Comparison of ENCODE assay signal across 10 mouse cellular contexts in the genomic region with DNA sequence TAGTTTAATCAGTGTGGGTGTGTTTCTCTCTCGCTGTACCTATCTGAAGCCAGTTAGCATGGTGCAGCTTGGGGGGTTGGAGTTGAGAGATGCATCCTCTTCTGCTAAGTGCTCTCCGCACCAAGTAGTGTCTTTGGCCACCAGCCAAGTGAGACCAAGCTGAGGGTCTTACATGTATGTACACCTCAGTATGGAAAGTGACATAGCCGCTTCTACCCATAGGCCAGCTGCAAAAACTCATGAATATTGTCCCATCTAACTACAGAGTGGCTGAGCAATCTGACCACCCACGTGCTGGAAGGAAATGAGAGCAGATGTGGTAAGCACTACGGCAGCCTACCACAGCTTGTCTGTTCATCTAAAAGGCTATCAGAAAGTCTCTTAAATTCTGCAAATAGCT.
DNase-seq lines count a peak whose midpoint lies in the region; ATAC-seq and TF ChIP-seq lines count a peak whose summit lies in the region.
"Had no signal": no experiment of that assay in that cellular context is flagged by ENCODE, and none has a peak within 500 bp of the region (broad histone marks: within the 10 kb centered on the region; RNA-seq: fewer than 3 reads in every experiment).

No protein-coding gene starts in this region.

- H3K9ac ChIP-seq in forebrain, embryonic 14.5 days (ENCODE audit: low read length) = no peak overlapping the region
- H3K9ac ChIP-seq in lung, postnatal 0 days (replicated peaks; ENCODE audit: low read depth) = no peak overlapping the region
- no peak overlapping the region for H3K9ac ChIP-seq in stomach, embryonic 16.5 days (ENCODE audit: low read length)
- H3K9ac ChIP-seq: embryonic facial prominence, embryonic 15.5 days had no signal

- intact Hi-C loops in gastrocnemius, postnatal 14 days (cut with DNase I; ENCODE audit: low total_unique reads) = no loop called here

- no peak for TF ChIP-seq CTCF in lung, postnatal 0 days (IDR thresholded peaks at IDR 0.05)

- no peak overlapping the region for H3K4me2 ChIP-seq in forebrain, embryonic 14.5 days (ENCODE audit: low read length)
- no peak overlapping the region for H3K4me2 ChIP-seq in lung, postnatal 0 days (replicated peaks; ENCODE audit: low read depth, low read length)
- no peak overlapping the region for H3K4me2 ChIP-seq in stomach, embryonic 16.5 days (ENCODE audit: low read depth, low read length)
- H3K4me2 ChIP-seq: embryonic facial prominence, embryonic 15.5 days had no signal

- H3K27ac ChIP-seq in forebrain, embryonic 14.5 days (ENCODE audit: low read depth, low read length) = no peak overlapping the region
- no peak overlapping the region for H3K27ac ChIP-seq in forebrain, embryonic 10.5 days
- no peak overlapping the region for H3K27ac ChIP-seq in lung, postnatal 0 days (ENCODE audit: low read length)
- H3K27ac ChIP-seq in stomach, embryonic 16.5 days (ENCODE audit: low read length) = peak overlapping the region; percentile 52; the same call in 1 of the 2 replicates
- H3K27ac ChIP-seq: embryonic facial prominence, embryonic 15.5 days had no signal

- 0 out of 2 replicates have a peak, but pooled peaks cover 2% of the 10 kb centered on the region for H3K4me1 ChIP-seq in forebrain, embryonic 14.5 days (ENCODE audit: control insufficient read depth, insufficient read depth, low read length)
- no peaks in the 10 kb centered on the region for H3K4me1 ChIP-seq in forebrain, embryonic 10.5 days
- H3K4me1 ChIP-seq in lung, postnatal 0 days (ENCODE audit: insufficient read depth, low read depth, low read length) = no peaks in the 10 kb centered on the region
- no peaks in the 10 kb centered on the region; the same call in 1 of the 2 replicates for H3K4me1 ChIP-seq in stomach, embryonic 16.5 days (ENCODE audit: control insufficient read depth, insufficient read depth, low read length)
- H3K4me1 ChIP-seq: embryonic facial prominence, embryonic 15.5 days had no signal

- 0 out of 2 replicates have a peak, but pooled peaks have one; percentile 34 for ATAC-seq in forebrain, embryonic 14.5 days
- no peak for ATAC-seq in lung, postnatal 0 days
- peak; percentile 62; the same call in 1 of the 2 replicates for ATAC-seq in stomach, embryonic 16.5 days (ENCODE audit: insufficient read depth, low FRiP score)

- WGBS in forebrain, embryonic 14.5 days = 90% methylated on average over 5 of the region's 5 CpGs
- 92% methylated on average over 5 of the region's 5 CpGs for WGBS in forebrain, embryonic 10.5 days
- WGBS in lung, postnatal 0 days = 62% methylated on average over 5 of the region's 5 CpGs
- 59% methylated on average over 5 of the region's 5 CpGs for WGBS in stomach, embryonic 16.5 days

- no peak for DNase-seq in forebrain, embryonic 14.5 days (ENCODE audit: low spot score)
- no peak for DNase-seq in forebrain, embryonic 10.5 days (ENCODE audit: extremely low spot score, low spot score)
- DNase-seq in kidney, postnatal 10 days = peak; percentile 21
- no peak for DNase-seq in kidney, adult 8-10 months
- peak; percentile 23 for DNase-seq in lung, postnatal 0 days (ENCODE audit: low spot score)
- no peak for DNase-seq in lung, postnatal 36 days
- DNase-seq in gastrocnemius, postnatal 14 days = no peak
- DNase-seq: adrenal gland, postnatal 10 days had no signal

- no peaks in the 10 kb centered on the region for H3K9me3 ChIP-seq in forebrain, embryonic 14.5 days (replicated peaks; ENCODE audit: control insufficient read depth, low read length)
- H3K9me3 ChIP-seq in forebrain, embryonic 10.5 days = no peaks in the 10 kb centered on the region
- H3K9me3 ChIP-seq in lung, postnatal 0 days (ENCODE audit: low read length) = no peaks in the 10 kb centered on the region
- no peaks in the 10 kb centered on the region for H3K9me3 ChIP-seq in stomach, embryonic 16.5 days (replicated peaks; ENCODE audit: control insufficient read depth, low read length)
- H3K9me3 ChIP-seq: embryonic facial prominence, embryonic 15.5 days had no signal

- H3K27me3 ChIP-seq in forebrain, embryonic 14.5 days (replicated peaks; ENCODE audit: control insufficient read depth, insufficient read depth, low read length) = no peaks in the 10 kb centered on the region
- H3K27me3 ChIP-seq in forebrain, embryonic 10.5 days (ENCODE audit: poor library complexity, severe bottlenecking) = no peaks in the 10 kb centered on the region
- no peaks in the 10 kb centered on the region for H3K27me3 ChIP-seq in lung, postnatal 0 days (replicated peaks; ENCODE audit: insufficient read depth, low read length)
- no peaks in the 10 kb centered on the region for H3K27me3 ChIP-seq in stomach, embryonic 16.5 days (ENCODE audit: control insufficient read depth, insufficient read depth, low read length)
- H3K27me3 ChIP-seq: embryonic facial prominence, embryonic 15.5 days had no signal

- no peaks in the 10 kb centered on the region for H3K36me3 ChIP-seq in forebrain, embryonic 14.5 days (ENCODE audit: control insufficient read depth, insufficient read depth, low read length)
- H3K36me3 ChIP-seq in forebrain, embryonic 10.5 days (replicated peaks) = no peaks in the 10 kb centered on the region
- H3K36me3 ChIP-seq in lung, postnatal 0 days (ENCODE audit: insufficient read depth, low read length) = no peaks in the 10 kb centered on the region
- H3K36me3 ChIP-seq in stomach, embryonic 16.5 days (ENCODE audit: control insufficient read depth, insufficient read depth, low read length) = no peaks in the 10 kb centered on the region
- H3K36me3 ChIP-seq: embryonic facial prominence, embryonic 15.5 days had no signal

- H3K4me3 ChIP-seq in forebrain, embryonic 14.5 days (ENCODE audit: low read depth, low read length) = no peak overlapping the region
- H3K4me3 ChIP-seq in forebrain, embryonic 10.5 days = no peak overlapping the region
- H3K4me3 ChIP-seq in lung, postnatal 0 days (ENCODE audit: low read depth, low read length) = no peak overlapping the region
- H3K4me3 ChIP-seq in stomach, embryonic 16.5 days (replicated peaks; ENCODE audit: low read length) = no peak overlapping the region
- H3K4me3 ChIP-seq: embryonic facial prominence, embryonic 15.5 days had no signal

- TF ChIP-seq EP300 in lung, postnatal 0 days (IDR thresholded peaks at IDR 0.05) = no peak

Comparison
In these comparisons a context has a peak if more than half of its experiments do, and no peak if none do; other contexts are left out.
1. DNase-seq: peak in kidney, postnatal 10 days (single experiment) and lung, postnatal 0 days (single experiment); none in forebrain, embryonic 14.5 days (single experiment), forebrain, embryonic 10.5 days (single experiment), kidney, adult 8-10 months (0 of 2), lung, postnatal 36 days (single experiment) and gastrocnemius, postnatal 14 days (single experiment).